Mouse (Mus musculus) left cerebral cortex, postnatal 25 days (tissue): Measurements from ENCODE around the gene Tmem135. TPM values are rescaled to one million over a fixed set of nuclear protein-coding genes. Genes with fewer than 3 reads are reported as not detected.

ENCODE experiments used
- DNase-seq, 2 experiments: peaks; one replicate each; pipeline ENCODE4 v3.0.0; 2022; ENCODE audit warnings: low spot score in 2 of 2, mixed read lengths in 1 of 2
- intact Hi-C: fragments of 180-260 bp; cut with DNase I; formaldehyde crosslinking; loops from one replicate; pipeline ENCODE4 v1.15.1; 2025
- total RNA-seq, 2 experiments: library from RNA; stranded (reverse); gene quantifications; 2 replicates each; pipeline ENCODE4 v1.2.3; 2021

Tmem135 gene
- 10 to 100 TPM; 65.1 to 73.9 TPM for total RNA-seq

DNA sequence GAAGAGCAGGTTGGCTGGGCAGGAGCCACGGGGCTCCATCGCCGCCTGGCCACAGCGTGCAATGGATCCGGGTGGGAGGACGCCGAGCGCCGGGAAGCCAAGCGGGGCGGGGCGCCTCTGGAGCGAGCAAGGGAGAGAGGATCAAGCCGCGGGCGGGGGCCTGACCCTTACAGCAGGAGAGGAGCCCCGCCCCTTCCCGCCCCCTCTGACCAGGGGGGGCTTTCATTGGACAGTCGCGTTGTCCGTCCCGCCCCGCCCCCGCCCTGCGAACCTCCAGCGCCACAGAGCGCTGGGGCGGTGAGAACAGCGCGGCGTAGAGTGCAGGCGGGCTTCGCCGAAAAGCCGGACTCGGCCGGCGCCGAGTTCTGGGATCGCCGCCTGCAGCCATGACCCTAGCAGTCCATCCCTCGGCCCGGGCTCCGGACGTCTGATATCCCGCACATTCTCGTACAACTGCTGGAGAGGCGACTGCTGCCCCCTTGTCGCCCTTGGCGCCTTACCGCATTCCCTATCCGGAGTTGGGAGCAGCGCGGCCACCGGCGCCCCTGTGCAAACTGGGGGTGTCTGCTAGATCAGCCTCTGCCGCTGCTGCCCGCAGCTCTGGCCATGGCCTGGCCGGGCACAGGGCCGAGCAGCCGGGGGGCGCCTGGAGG is at the start of gene Tmem135, which contains the start of gene Fzd4:
TSS of gene Tmem135 (minus strand) at position 142 of the 653 bp plus-strand sequence.
TSS of gene Fzd4 (plus strand) at position 275 of the 653 bp plus-strand sequence.
- peak; percentile 88 to 90 for DNase-seq

DNA sequence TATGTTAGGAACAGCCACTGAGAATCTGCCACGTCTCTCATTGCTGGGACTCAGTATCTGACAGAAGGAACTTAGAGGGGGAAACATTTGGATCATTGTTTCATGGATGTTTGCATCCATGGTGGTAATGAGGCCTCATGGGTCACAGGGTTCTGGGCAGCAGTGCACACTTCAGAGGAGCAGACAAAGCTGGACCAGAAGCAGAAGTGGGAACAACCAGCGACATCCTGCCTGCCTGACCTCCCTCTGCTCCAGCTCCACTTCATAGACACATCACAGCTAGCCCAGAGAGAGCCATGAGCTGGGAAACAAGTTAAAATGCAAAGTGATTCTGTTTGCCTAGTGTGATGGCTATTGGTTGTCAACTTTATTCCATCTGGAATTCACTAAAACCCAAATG is 46.3 kb upstream of the Tmem135 start:
- DNase-seq, result no peak
- intact Hi-C loops, result no loop called here

More for the DNA sequence above, at the start of gene Tmem135, which contains the start of gene Fzd4:
- intact Hi-C loops, result loop anchor here (2.0 kb wide), 1 partner anchor 65 kb away; no protein-coding TSS in a partner anchor

DNA sequence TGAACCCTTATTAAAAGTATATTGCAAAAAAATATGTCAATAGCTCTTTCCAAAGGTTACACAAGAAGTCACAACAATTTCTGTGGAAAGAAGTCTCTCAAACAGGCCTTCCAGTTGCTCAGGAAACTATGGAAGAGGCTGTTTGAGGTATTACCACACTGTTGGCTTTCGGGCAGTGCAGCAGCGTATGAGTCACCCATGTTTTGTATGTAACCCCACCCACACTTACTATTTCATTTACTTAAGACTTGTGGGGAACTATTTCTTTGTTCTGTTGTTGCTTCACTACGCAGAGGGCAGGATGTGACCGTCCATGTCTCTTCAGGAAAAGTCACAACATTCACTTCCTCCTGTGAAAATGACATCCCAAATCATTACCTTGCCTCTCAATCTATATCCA is 41.1 kb upstream of the Tmem135 start:
- intact Hi-C loops, result no loop called here
- DNase-seq, result no peak

DNA sequence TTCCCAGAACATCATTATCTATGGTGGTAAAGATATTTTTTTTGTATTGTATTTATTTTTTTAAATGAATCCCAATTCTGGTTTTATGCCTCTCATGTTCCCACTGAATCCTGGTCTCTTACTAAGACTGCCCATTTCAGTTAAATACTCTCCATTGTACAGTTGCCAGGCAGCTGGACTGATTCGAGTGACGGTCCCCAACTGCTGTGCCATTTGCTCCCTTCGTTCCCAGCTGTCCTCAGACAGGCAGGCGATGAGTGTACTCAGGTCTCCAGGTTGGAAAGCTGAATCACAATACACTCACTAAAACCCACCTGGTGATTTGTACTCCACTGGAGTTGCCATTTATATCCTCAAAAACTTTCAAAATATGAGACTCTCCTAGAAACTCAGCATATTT is 38.2 kb upstream of the Tmem135 start:
- intact Hi-C loops, result no loop called here

DNA sequence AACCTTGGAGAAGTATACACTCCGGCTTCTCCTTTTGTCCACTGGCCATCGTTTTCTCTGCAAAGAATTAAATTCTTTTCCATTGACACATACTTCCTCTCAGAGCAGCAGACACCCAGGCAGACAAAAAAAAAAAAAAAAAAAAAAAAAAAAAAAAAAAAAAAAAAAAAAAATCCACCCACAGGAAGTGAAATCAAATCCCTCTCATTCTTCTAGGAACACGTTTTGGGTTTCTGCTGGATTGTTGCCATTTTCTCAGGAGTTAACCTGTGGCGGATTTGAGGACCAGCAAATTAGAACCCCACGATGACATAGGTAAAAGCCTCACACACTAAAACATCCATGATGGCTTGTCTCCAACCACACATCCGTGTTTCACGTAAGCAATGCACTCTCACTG is 37.3 kb upstream of the Tmem135 start:
- no peak for DNase-seq
- intact Hi-C loops, result no loop called here

More for the DNA sequence above, 38.2 kb upstream of the Tmem135 start:
- DNase-seq, result no peak

DNA sequence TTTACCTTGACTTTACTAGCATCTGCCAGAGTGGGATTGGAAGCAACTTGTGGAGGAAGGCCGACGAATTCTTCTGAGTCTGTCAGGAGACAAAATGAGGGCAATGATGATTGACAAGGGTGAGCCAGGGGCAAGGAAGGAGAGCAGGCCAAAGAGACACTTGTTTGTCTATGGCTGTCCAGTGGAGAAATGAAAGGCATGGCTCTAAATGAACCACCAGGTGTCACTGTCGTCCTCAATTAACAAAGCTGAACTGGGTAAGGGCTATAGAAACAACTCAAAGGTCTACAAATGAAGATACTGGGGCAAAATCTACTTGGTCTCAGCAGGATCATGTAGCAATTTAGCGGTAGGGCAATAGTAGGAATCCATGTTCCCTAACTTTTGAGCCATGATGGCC is 33.6 kb upstream of the Tmem135 start:
- intact Hi-C loops, result loop anchor here (1.0 kb wide), 1 partner anchor 36 kb away; no protein-coding TSS in a partner anchor
- peak; percentile 53 to 68 for DNase-seq

DNA sequence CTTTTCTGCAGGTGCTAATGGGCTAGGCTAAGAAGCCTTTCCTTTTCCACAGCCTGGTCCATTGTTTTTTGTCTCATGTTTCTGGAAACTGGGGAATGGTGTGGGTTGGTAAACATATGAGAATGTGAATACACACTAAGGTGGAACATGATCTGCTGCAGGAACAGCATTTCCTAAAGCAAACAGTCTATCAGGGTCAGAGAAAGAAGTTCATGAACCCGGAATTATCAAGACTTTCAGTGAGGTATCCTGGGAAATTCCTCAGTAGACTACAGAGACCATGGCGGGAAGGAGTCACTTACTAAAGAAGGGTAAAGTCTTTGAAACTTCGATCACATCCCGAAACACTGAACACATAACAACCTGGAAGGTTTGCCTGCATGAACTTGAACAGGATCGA is 32.4 kb upstream of the Tmem135 start:
- intact Hi-C loops, result no loop called here
- no peak for DNase-seq

DNA sequence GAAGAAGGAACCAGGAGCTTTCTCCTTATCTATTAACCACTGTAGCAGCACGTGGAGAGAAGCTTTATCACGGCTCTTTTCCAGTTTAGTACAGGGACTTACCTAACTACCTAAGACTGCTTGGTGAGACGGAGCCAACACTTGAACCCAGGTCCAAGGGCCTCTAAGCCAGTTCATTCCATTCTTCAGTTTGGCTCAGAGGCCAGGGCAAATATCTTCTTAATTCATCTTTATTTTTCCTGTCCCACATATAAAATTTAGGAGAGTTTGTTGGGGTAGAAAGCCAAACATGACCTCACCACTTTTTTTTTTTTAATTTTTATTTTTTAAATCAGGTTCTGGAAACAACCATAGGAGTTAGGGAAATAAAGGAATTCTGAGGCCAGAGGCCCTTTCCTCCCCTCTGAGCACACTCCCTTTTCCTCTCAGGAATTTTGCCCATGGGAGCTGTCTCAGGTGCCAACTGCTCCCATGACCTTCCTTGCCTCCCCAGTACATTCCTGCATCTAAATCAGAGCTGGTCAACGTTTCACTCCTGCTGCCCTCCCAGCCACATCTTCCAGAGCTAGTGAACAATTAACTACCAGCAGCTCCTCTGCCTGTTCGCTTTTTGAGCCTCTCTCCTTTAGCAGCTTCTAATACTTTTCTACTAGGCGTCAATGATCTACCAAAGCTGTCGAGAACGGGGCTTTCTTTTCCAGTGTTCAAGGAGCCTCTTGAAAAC is 30.0 kb upstream of the Tmem135 start:
- no peak for DNase-seq
- intact Hi-C loops, result no loop called here

DNA sequence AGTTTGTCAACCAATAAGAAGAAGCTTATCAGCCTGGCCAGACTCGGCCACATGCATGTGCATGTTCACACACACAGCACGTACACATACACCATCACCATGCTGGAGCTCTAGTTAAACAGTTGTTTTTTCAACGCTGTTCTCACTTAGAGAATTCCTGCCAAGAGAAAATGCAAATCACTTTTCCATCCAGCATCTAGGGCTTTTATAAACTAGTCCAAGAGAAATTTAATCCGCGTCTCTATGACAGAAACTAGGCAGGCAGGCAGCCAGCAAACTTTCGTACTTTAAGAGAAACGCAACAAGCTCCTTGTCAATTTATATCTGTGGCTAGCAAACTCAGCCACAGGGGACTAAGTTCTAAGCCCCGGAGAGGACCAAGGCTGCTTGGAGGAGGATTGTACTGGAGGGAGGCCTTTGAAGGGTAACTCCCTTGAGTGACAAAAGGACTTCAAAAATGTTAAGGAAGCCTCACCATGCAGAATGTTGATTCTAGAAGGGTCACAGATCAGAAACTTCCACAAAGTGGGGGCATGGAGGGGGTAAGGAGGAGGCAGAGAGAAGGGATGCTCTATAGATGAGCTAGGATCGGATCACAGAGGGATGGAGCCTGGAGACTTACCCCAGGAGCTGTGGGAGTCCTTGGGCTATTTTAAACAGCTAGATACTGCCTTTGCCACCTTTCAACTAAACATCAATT is 29.3 kb upstream of the Tmem135 start:
- intact Hi-C loops, result no loop called here
- peak; percentile 29 to 80 for DNase-seq

DNA sequence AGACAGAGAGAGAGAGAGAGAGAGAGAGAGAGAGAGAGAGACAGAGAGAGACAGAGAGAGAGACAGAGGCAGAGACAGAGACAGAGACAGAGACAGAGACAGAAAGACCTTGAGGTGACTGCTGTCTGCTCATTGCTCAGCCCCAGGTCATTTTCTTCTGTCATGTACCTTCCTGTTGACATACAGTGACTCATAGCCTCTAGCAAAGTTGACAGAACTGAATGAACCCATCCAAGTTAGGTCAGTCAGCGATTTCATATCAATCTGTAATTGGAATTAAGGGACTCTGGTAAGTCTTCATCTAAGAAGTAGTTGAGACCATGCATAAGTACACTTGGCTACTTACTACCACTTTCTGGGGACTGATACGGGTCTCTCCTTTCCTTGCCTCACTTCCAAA is 27.2 kb upstream of the Tmem135 start:
- intact Hi-C loops, result no loop called here

DNA sequence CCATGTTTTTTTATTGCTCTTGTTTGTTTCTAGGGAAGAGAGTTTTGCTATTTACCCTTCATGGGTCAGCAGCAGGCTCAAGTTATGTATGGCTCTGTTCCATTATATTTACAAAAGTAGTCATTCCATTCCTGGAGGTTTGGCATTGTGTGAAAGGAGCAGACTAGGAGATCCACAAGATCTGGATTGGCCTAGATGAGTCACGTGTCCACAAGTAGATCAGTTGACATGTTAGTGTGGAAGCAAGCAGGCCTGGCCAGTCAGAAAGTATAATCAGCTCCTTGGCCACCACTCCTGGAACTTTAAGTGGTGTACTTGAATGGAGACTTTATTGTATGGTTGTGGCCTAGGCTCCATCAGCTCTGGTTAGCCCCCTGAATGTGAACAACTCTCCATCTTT is 25.3 kb upstream of the Tmem135 start:
- intact Hi-C loops, result no loop called here
- DNase-seq, result no peak

More for the DNA sequence above, 27.2 kb upstream of the Tmem135 start:
- no peak for DNase-seq

DNA sequence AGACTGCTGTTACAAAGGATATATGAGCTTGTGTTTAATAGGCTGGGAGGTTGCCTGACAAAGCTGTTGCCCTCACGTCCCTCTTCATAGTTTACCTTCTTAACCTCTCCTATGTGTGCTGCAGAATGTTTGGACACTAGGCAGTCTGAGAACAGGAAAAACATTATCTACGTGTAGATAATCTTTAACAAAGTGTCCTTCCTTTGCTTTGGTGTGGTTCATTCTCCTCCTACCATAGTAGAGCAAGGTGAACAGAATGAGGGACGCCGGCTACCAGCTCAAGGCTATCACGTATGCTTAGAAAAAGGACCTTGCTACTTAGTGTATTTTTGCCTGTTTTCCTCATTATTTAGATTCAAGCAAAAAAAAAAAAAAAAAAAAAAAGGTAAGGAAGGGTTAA is 24.8 kb upstream of the Tmem135 start:
- intact Hi-C loops, result no loop called here
- no peak for DNase-seq

DNA sequence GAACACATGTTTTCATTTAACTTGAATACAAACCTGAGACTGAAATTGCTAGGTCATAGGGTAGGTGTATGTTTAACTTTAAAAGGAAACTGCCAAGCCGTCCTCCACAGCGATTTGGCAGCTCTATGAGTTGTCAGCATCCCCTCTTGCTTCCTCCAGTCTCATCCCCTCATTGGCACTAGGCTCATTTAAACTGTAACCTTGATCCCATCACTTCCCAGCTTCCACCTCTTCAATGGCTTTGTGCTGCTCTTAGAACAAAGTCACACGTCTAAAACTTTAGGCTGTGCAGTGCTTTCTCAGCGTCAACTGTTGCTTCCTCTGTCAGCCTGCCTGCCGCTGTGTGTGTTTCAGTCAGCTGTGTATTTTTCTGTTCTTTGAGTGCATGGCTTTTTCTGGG is 23.1 kb upstream of the Tmem135 start:
- intact Hi-C loops, result no loop called here
- DNase-seq, result no peak

DNA sequence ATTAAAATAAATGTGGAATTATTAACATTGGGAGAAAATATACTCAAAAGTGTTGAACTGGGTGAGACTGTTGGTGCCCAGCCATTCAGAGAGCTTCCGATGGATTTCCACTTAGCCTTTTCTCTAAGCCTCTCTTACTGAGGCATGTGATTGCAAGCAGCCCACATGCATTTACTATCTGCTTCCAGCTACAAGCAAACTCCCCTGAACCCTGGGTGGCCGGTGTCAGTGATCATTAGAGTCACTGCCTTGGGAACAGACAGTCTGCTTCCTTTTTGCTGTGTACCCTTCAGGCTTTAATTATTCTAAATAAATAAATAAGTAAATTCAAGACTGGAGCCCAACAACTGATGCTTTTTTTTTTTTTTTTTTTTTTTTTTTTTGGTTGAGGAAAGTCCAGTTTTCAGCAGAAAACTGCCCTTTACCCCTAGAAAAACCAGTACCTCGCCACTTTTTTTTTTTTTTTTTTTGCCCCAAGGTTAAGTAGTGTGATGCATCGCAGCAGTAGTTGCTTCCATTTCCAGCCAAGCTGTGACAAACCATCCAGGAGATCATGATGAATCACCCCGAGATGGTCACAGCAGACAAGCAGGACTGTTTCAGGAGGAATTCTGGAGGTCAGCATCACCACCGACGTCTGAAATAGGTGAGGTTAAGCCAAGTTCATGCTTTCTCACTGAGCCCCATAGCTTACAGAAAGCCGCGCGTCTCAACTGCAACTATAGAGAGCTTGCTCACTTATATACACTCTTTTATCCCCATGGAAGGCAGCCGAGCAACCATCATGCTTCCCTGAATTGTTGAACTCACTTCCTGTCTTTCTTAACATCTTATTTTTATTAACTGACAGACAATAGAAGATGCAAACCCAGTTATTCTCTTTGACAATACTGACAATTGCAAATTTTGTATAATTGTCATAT is 22.0 kb upstream of the Tmem135 start:
- no peak for DNase-seq
- intact Hi-C loops, result no loop called here

DNA sequence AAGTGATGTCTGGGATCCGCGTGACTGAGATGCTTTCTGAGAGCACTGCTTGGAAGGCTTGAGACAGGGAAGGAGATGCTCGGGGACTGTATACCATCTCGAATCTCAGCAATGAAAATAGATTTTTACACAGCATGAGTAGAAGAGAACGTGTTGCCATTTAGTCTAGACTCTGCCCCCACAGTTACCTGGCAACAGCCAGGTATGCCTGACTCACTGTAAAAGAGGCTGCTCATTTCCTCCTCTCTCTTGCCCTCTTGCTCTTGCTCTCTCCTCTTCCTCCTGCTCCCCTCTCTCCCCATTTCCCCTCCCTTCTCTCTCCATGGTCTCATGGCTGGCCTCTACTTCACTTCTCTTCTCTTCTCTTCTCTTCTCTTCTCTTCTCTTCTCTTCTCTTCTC is 20.6 kb upstream of the Tmem135 start:
- intact Hi-C loops, result no loop called here
- no peak for DNase-seq

DNA sequence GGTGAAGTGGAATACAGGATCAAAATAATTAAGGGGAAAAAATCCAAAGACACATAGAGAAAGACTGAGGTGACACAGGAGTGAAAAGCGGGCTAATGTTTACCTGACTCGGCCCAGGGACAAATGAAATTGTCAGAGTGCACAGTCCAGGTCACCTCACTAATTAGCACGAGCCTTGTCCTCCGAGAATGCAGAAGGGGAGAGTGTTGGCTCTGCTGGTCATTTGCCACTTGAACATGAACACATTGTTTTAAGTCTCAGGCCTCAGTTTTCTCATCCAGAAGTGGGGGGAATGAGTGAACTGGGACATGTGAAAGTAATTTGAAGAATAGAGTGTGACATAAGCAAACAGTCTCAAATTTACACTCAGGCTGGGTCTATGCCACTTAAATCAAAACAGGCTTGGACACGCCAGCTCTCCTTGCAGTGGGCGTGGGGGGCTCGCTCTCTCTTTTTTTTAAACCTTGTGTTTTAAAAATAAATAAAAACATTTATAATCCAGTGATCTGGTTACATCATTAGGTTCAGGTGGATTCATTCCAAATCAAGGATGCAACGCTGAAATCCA is 19.8 kb upstream of the Tmem135 start:
- intact Hi-C loops, result no loop called here
- DNase-seq, result no peak

DNA sequence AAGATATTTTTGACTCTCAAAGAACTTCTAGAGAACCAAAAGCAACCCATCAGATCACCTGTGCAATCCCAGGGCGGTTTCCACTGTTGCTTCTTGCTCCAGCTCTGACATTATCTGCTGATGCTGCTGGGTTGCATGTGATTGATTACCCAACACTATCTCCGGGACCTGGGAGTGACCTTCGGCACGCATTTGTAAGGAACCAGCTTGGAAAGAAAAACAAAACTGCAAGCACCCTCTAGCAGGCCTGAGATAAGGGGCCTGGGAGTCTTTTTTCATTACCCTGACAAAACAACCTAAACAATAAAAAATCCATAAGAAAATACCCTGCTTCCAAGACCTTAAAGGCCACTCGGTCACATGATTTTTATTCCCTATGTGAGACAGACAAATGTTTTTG is 19.2 kb upstream of the Tmem135 start:
- DNase-seq, result no peak
- intact Hi-C loops, result no loop called here

DNA sequence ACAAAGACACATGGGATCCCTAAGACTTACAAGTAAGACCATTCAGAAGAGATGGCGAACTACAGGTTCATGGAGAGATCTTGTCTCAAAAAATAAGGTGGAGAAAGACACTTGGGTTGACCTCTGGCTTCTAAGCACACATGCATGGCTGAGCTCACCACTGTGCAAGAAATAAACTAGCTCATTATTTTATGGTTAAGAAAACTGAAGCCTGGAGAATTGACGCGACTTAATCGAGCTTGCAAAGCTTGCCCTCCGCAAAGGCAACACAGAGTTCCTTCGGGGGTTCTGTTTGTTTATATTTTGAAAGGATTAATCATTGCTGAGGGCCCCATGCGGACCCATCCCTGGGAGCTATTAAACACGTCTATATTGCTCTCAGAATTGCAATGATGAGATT is 18.6 kb upstream of the Tmem135 start:
- DNase-seq, result no peak
- intact Hi-C loops, result no loop called here

DNA sequence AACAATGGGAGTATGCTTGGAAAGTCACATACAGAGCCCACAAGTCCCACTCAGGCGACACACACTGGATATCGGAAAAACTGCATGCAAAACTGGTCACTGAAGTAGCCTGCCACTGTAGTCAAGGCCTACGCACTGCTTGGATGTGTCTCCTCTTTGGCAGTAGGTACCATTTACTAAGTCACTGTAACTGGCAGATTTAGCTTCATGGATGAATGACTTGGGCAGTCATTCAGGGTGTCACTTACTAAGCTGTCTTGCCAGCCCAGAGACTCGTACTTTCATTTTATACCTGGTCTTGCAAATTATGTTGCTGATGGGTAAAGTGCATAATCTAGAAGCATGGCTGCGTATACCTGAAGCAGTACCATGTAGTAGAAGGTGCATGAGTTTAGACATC is 17.3 kb upstream of the Tmem135 start:
- DNase-seq, result no peak
- intact Hi-C loops, result no loop called here
